Mouse (Mus musculus): ENCODE measurements around the gene Tmed8. TPM values are rescaled to one million over a fixed set of nuclear protein-coding genes. Genes with fewer than 3 reads are reported as not detected.

Gene Tmed8
- polyA plus RNA-seq, 1 experiment, result 7.4 TPM

DNA sequence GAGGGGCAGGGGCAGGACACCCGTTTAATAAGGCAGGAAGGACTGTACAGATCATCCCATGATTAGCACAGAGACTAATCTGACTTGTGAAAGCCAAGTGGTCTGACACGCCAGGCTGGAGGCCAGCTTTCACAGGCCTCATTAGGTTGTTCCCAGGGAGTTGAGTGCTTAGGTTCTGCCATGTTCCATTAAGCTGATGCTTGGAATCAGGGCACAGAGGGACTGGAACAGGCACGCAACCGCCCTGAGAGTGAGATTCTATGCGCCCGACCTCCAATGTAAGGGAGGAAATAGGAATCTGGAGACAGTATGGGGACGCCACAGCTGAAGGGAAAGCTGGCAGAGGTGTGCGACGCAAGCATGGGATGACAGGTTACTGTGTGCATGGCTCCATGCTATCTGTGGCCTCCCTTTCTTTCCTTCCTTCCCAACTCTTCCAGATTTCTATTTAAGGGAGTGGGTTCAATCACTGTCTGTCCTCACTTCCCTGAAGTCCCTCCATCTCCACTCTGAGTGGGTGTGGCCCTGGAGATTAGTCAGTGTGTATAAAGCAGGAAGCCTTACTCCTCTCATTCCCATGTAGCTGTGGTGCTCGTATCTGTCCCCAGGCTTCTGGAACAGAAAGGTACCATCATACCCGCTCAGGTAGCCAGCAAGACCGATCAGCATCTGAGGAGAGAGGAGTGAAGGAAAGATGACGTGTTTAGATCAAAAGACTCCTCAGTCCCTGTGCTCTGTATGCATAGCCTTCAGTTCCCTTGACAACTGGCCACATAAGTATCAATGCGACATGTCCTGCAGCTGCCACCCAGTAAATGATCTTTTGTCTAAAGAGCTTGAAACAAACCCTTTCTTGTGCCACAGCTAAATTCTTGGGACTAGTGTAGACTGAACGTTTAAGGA is 62.6 kb downstream of the Tmed8 start:
- Histone ChIP-seq H3K4me1 (ENCODE audit: control insufficient read depth, insufficient read depth, insufficient read length) (no peaks in the 10 kb centered on the region), H3K4me3 (ENCODE audit: extremely low read depth, insufficient read depth, insufficient read length) (no peak overlapping the region), H3K36me3 (ENCODE audit: control insufficient read depth, insufficient read depth, low read length) (no peaks in the 10 kb centered on the region), H3K27ac (ENCODE audit: insufficient read depth, low read length) (no peak overlapping the region), H3K27me3 (ENCODE audit: control insufficient read depth, insufficient read depth, low read length) (no peaks in the 10 kb centered on the region)
- DNase-seq (ENCODE audit: low read depth in 1 of 2, low spot score in 2 of 2), result no peak
- no peak for TF ChIP-seq CTCF (IDR thresholded peaks at IDR 0.05; ENCODE audit: extremely low read depth, insufficient read depth, insufficient read length, insufficient replicate concordance)
- no peak for TF ChIP-seq POLR2A (IDR thresholded peaks at IDR 0.05; ENCODE audit: low read depth, low read length)
- WGBS, result 94% methylated on average over 15 of the region's 15 CpGs

DNA sequence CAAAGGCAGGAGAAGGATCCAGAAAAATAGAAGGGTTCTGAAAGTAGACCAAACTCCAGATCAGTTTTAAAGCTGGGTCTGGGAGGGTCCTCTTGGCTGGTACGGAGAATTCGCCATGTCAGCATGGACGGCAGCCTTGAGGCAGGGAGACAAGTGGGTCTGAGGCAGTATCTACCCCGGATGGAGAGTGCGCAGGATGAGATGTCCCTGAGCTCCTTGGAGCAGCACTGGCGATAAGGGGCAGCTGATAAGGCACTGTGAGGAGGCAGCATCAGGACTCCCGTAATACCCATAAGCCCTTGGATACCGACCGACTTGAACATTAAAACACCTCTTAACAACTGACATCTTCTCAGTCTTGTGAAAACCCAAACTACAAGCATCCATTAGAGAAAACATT is 67.5 kb downstream of the Tmed8 start:
- no peak for DNase-seq (ENCODE audit: low read depth in 1 of 2, low spot score in 2 of 2)
- Histone ChIP-seq H3K4me1 (ENCODE audit: control insufficient read depth, insufficient read depth, insufficient read length) (no peaks in the 10 kb centered on the region), H3K36me3 (ENCODE audit: control insufficient read depth, insufficient read depth, low read length) (no peaks in the 10 kb centered on the region), H3K27me3 (ENCODE audit: control insufficient read depth, insufficient read depth, low read length) (no peaks in the 10 kb centered on the region), H3K4me3 (ENCODE audit: extremely low read depth, insufficient read depth, insufficient read length) (no peak overlapping the region), H3K27ac (ENCODE audit: insufficient read depth, low read length) (no peak overlapping the region)
- TF ChIP-seq POLR2A (IDR thresholded peaks at IDR 0.05; ENCODE audit: low read depth, low read length) (no peak), CTCF (IDR thresholded peaks at IDR 0.05; ENCODE audit: extremely low read depth, insufficient read depth, insufficient read length, insufficient replicate concordance) (no peak)
- 88% methylated on average over 9 of the region's 9 CpGs for WGBS

DNA sequence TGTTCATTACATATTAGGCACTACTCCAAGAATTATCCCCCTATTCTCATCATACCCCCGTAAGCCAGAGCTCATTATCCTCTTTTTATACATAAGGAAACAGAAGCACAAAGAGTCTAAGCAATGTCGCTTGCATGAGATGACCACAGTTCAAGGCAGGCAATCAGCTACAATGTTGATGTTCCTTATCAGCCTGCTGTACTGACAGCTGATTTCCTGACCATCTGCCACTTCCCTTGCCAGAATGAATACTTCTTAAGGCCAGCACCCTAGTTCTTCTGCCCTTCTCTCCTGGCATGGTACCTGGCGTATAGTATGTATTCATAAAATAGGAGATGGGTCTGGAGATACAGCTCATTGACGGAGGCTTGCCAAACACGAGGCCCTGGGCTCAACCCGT is 68.0 kb downstream of the Tmed8 start:
- Histone ChIP-seq H3K36me3 (ENCODE audit: control insufficient read depth, insufficient read depth, low read length) (no peaks in the 10 kb centered on the region), H3K27me3 (ENCODE audit: control insufficient read depth, insufficient read depth, low read length) (no peaks in the 10 kb centered on the region), H3K4me1 (ENCODE audit: control insufficient read depth, insufficient read depth, insufficient read length) (no peaks in the 10 kb centered on the region), H3K4me3 (ENCODE audit: extremely low read depth, insufficient read depth, insufficient read length) (no peak overlapping the region), H3K27ac (ENCODE audit: insufficient read depth, low read length) (no peak overlapping the region)
- DNase-seq (ENCODE audit: low read depth in 1 of 2, low spot score in 2 of 2), result no peak
- 77% methylated on average over 6 of the region's 6 CpGs for WGBS
- no peak for TF ChIP-seq POLR2A (IDR thresholded peaks at IDR 0.05; ENCODE audit: low read depth, low read length)
- no peak for TF ChIP-seq CTCF (IDR thresholded peaks at IDR 0.05; ENCODE audit: extremely low read depth, insufficient read depth, insufficient read length, insufficient replicate concordance)

DNA sequence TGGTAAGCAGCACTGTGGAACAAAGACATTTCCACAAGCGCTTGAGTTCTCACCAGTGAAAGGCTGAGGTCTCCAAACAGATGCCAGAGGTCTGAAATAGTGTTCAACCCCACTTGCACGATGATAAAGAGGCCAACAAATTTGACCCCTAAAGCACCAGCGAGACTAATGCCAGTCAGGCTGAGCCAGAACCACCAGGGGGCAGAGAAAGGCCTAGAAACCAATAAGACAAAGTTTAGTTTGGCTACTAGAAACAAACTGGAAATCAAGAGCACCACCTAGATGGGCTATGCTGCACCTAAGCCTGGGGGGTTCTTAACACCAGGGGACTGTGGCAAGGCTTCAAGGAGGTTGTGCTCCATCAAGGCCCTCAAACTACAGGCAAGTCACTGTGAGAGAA is 68.6 kb downstream of the Tmed8 start:
- H3K4me3 ChIP-seq (ENCODE audit: extremely low read depth, insufficient read depth, insufficient read length), result no peak overlapping the region
- DNase-seq (ENCODE audit: low read depth in 1 of 2, low spot score in 2 of 2), result peak; percentile 11 to 26
- peak; percentile 37; the same call in 1 of the 2 replicates for TF ChIP-seq CTCF (IDR thresholded peaks at IDR 0.05; ENCODE audit: extremely low read depth, insufficient read depth, insufficient read length, insufficient replicate concordance)
- TF ChIP-seq POLR2A (IDR thresholded peaks at IDR 0.05; ENCODE audit: low read depth, low read length), result no peak
- no peaks in the 10 kb centered on the region for H3K27me3 ChIP-seq (ENCODE audit: control insufficient read depth, insufficient read depth, low read length)
- no peaks in the 10 kb centered on the region for H3K36me3 ChIP-seq (ENCODE audit: control insufficient read depth, insufficient read depth, low read length)
- no peak overlapping the region for H3K27ac ChIP-seq (ENCODE audit: insufficient read depth, low read length)
- WGBS, result 66% methylated on average over 3 of the region's 3 CpGs
- no peaks in the 10 kb centered on the region for H3K4me1 ChIP-seq (ENCODE audit: control insufficient read depth, insufficient read depth, insufficient read length)

DNA sequence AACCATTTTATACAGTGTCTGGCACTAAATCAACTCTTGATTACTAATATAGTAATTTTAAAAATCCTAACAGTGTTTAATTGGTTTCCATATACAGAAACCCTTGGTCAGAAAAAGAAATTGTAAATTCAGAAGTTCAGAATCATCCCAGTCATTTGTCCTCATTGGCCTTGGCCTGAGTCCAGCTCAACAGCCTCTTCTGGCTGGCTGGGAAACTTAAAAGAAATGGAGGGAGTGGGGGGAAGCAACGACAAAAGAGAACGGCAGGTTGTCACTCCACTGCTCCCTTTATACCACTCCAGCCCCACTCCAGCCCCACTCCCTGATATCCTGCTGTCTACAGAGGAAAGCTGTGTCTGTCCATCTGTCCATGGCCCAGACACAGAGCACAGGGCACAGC is 69.1 kb downstream of the Tmed8 start:
- WGBS, result 91% methylated on average over 2 of the region's 2 CpGs
- DNase-seq (ENCODE audit: low read depth in 1 of 2, low spot score in 2 of 2), result no peak
- Histone ChIP-seq H3K4me1 (ENCODE audit: control insufficient read depth, insufficient read depth, insufficient read length) (no peaks in the 10 kb centered on the region), H3K36me3 (ENCODE audit: control insufficient read depth, insufficient read depth, low read length) (no peaks in the 10 kb centered on the region), H3K4me3 (ENCODE audit: extremely low read depth, insufficient read depth, insufficient read length) (no peak overlapping the region), H3K27me3 (ENCODE audit: control insufficient read depth, insufficient read depth, low read length) (no peaks in the 10 kb centered on the region), H3K27ac (ENCODE audit: insufficient read depth, low read length) (no peak overlapping the region)
- TF ChIP-seq POLR2A (IDR thresholded peaks at IDR 0.05; ENCODE audit: low read depth, low read length) (no peak), CTCF (IDR thresholded peaks at IDR 0.05; ENCODE audit: extremely low read depth, insufficient read depth, insufficient read length, insufficient replicate concordance) (no peak)

DNA sequence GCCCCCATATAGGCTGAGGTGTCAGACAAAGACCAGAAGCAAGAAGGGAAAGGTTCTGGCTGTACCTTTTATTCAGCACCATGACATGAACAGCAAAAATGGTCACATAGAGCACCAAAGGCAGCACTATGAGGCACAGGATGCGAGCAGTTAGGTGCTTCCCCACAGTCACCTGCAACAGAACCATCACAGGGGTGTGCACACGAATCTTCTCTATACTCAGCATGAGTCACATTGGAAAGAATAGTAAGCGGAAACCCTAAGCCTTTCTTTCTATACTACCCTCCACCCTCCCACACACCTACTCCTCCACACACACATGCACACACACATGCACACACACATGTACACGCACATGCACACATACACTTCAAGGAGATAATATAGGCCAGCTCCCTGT is 70.0 kb downstream of the Tmed8 start:
- 88% methylated on average over 4 of the region's 4 CpGs for WGBS
- no peak overlapping the region for H3K4me3 ChIP-seq (ENCODE audit: extremely low read depth, insufficient read depth, insufficient read length)
- no peak for DNase-seq (ENCODE audit: low read depth in 1 of 2, low spot score in 2 of 2)
- H3K36me3 ChIP-seq (ENCODE audit: control insufficient read depth, insufficient read depth, low read length), result no peaks in the 10 kb centered on the region
- H3K4me1 ChIP-seq (ENCODE audit: control insufficient read depth, insufficient read depth, insufficient read length), result no peaks in the 10 kb centered on the region
- H3K27me3 ChIP-seq (ENCODE audit: control insufficient read depth, insufficient read depth, low read length), result no peaks in the 10 kb centered on the region
- no peak for TF ChIP-seq POLR2A (IDR thresholded peaks at IDR 0.05; ENCODE audit: low read depth, low read length)
- TF ChIP-seq CTCF (IDR thresholded peaks at IDR 0.05; ENCODE audit: extremely low read depth, insufficient read depth, insufficient read length, insufficient replicate concordance), result no peak
- no peak overlapping the region for H3K27ac ChIP-seq (ENCODE audit: insufficient read depth, low read length)

DNA sequence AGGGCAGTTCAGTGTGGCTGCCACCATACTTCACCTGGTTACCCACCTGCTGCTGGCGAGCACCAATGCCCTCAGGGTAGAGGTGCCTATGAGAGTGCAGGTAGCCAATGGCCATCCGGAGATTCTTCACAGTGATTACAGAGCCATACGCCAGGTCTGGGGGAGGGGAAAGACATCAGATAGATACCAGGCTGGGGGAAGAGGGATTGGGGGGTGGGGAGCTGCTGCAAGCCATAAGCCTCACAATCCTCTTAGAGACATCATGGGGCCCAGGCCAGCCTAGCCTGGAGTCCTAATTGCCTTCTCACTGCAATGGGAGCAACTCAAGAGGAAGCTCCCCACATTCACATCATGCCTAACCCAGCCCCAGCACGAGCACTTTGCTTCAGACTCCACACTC is 73.0 kb downstream of the Tmed8 start:
- WGBS, result 91% methylated on average over 4 of the region's 4 CpGs
- no peaks in the 10 kb centered on the region for H3K27me3 ChIP-seq (ENCODE audit: control insufficient read depth, insufficient read depth, low read length)
- peaks cover 3% of the 10 kb centered on the region; the same call in 1 of the 2 replicates for H3K36me3 ChIP-seq (ENCODE audit: control insufficient read depth, insufficient read depth, low read length)
- TF ChIP-seq POLR2A (IDR thresholded peaks at IDR 0.05; ENCODE audit: low read depth, low read length) (no peak), CTCF (IDR thresholded peaks at IDR 0.05; ENCODE audit: extremely low read depth, insufficient read depth, insufficient read length, insufficient replicate concordance) (no peak)
- DNase-seq (ENCODE audit: low read depth in 1 of 2, low spot score in 2 of 2), result no peak
- no peak overlapping the region for H3K4me3 ChIP-seq (ENCODE audit: extremely low read depth, insufficient read depth, insufficient read length)
- H3K4me1 ChIP-seq (ENCODE audit: control insufficient read depth, insufficient read depth, insufficient read length), result no peaks in the 10 kb centered on the region
- no peak overlapping the region for H3K27ac ChIP-seq (ENCODE audit: insufficient read depth, low read length)

Measured in spleen, adult 2 months (tissue).